Mouse (Mus musculus) thymus, postnatal 4 days (tissue): ENCODE measurements around the gene Oog4.
"Not testable (repeated sequence)": the region's sequence is repeated elsewhere in the genome, so short reads cannot be mapped to it uniquely, and the experiment has no call there.

ENCODE experiments used
- DNase-seq: peaks from one replicate; pipeline ENCODE4 v3.0.0; 2021

Gene Oog4

DNA sequence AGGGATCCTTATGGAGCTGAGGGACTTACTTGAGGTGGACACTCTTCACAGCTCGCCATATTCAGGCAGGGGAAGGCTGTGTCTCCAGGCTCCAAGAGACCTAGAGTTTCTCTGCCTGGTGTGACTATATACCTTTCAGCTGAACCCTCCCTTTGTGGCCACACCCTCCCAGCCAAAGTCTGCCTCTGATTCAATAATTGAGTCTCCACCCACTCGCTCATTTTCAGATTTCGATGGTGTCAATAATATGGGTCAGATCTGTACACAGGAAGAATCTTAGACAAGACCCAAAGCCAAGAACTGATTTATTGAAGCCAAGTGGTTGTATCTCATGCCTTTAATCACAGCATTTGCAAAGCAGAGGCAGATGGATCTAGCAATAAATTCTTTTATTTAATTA lies at the start of gene Oog4:
Oog4 (minus strand) TSS at position 101 of the 400 bp plus-strand sequence.
- DNase-seq = no peak

GRCm38 (mm10) chr4:143426770-143427169 lies 23.4 kb downstream of the Oog4 start:
- not testable (repeated sequence) for DNase-seq

GRCm38 (mm10) chr4:143414121-143414520 lies 36.0 kb downstream of the Oog4 start:
- no peak for DNase-seq

DNA sequence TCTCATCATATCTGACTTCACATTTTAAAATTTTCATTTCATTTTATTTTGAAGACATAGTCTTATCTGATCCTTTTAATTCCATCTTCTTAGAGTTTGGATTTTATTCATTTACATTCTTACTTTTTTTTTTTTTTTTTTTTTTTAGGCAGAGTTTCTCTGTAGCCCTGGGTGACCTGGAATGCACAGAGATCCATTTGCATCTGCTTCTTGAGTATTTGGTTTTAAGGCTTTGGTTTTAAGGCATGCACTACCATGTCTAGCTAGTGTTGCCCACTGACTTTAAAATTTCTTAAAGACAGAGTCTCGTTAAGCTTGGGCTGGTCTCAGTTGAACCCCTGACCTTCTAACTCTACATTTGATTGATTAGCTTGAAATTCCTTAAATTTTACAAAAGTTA lies 36.5 kb downstream of the Oog4 start:
- DNase-seq = no peak

GRCm38 (mm10) chr4:143412219-143413092 lies 37.7 kb downstream of the Oog4 start, which contains the start of gene Pramef8:
TSS of gene Pramef8 (plus strand) at chr4:143412426.
- DNase-seq = peak; percentile 87

DNA sequence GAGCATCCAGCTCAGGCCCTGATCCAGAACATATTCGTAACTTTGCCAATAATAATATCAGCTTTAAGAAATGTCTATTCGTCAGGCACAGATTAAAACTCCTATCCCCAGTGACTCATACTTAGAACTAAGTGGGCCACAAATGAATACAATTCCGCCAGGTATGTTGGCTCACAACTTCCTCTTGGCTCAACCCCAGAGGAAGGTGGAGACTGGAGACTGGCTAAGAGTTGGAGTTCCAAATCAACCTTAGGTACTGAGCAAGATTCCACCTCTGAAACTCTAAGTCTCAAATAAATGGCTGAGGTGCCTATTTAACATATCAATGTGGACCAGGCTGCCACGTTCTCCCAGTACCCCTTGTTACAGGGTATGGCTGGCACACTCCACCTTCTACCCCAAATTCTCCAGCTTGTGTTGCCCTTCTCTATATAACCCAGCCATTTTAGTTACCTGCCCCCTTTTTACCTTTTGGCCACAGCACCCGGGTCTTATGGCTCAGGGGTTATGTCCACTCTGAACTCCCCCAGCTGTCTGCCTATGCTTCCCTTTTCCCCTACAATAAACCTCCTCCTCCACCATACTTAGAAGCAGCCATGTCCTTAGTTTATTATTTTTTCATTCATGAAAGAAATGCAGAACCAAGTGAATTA lies 38.4 kb downstream of the Oog4 start:
- peak; percentile 9 for DNase-seq

DNA sequence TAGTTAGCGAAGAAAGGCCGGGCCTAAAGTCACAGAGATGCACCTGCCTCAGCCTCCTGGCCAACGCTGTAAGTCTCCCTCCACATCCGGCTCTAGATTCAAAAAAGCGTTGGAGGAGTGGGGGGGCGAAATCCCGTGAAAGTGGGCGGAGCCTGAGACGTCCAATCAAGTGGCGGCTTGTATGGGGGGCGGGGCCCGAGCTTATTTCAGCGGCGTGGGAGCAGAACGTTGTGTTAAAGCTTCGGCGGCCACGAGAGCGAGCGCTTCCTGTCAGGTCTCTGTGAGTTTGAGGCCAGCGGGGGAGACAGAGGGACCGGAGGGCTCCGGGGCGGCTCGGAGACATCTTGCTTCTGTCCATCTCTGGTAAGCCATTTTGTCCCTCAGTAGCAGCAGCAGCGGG lies 55.9 kb downstream of the Oog4 start, which contains the start of gene Pramel1:
Pramel1 (plus strand) TSS at position 248 of the 400 bp plus-strand sequence.
- no peak for DNase-seq

GRCm38 (mm10) chr4:143388955-143389702 lies 61.0 kb downstream of the Oog4 start:
- peak; percentile 59 for DNase-seq
